Mouse (Mus musculus) adrenal gland, adult 8-10 months (tissue): ENCODE data around the gene Olfr1368. TPM values are rescaled to one million over a fixed set of nuclear protein-coding genes. Genes with fewer than 3 reads are reported as not detected.
"Not testable (repeated sequence)": the region's sequence is repeated elsewhere in the genome, so short reads cannot be mapped to it uniquely, and the experiment has no call there.

ENCODE experiments used
- DNase-seq: peaks from one replicate; pipeline ENCODE4 v3.0.0; 2022
- total RNA-seq, 4 experiments: library from RNA; stranded (reverse); gene quantifications; 2 replicates each; pipeline ENCODE4 v1.2.4; 2022

Gene Olfr1368
- total RNA-seq, 4 experiments from 2014 or later: not detected

GRCm38 (mm10) chr13:21166936-21167909, 21.6 kb upstream of the Olfr1368 start:
- DNase-seq: peak; percentile 67

- DNase-seq: no peak
Measured at GRCm38 (mm10) chr13:21162591-21162990, 16.9 kb upstream of the Olfr1368 start.

GRCm38 (mm10) chr13:21161591-21161990, 15.9 kb upstream of the Olfr1368 start:
- DNase-seq: no peak

- peak; percentile 87 for DNase-seq
Measured at GRCm38 (mm10) chr13:21160657-21161590, 15.3 kb upstream of the Olfr1368 start.

- no peak for DNase-seq
Measured at GRCm38 (mm10) chr13:21160041-21160511, 14.4 kb upstream of the Olfr1368 start.

GRCm38 (mm10) chr13:21159475-21159819, 13.8 kb upstream of the Olfr1368 start:
- no peak for DNase-seq

- peak; percentile 79 for DNase-seq
Measured at GRCm38 (mm10) chr13:21158785-21159474, 13.3 kb upstream of the Olfr1368 start.

- DNase-seq: no peak
Measured at GRCm38 (mm10) chr13:21158071-21158470, 12.4 kb upstream of the Olfr1368 start.

- no peak for DNase-seq
Measured at GRCm38 (mm10) chr13:21155888-21156287, 10.2 kb upstream of the Olfr1368 start.

- DNase-seq: no peak
Measured at GRCm38 (mm10) chr13:21142421-21142820, 3.2 kb downstream of the Olfr1368 start.

- not testable (repeated sequence) for DNase-seq
Measured at GRCm38 (mm10) chr13:21129339-21129738, 16.3 kb downstream of the Olfr1368 start, which contains the start of gene Olfr263. Olfr263 (plus strand) TSS chr13:21129639.

- DNase-seq: no peak
Measured at GRCm38 (mm10) chr13:21114121-21114520, 31.5 kb downstream of the Olfr1368 start.

GRCm38 (mm10) chr13:21111183-21111582, 34.5 kb downstream of the Olfr1368 start, which contains the start of gene Olfr1369-ps1:
Olfr1369-ps1 (plus strand) TSS chr13:21111483.
- DNase-seq: not testable (repeated sequence)

GRCm38 (mm10) chr13:21110441-21110840, 35.2 kb downstream of the Olfr1368 start:
- no peak for DNase-seq

- no peak for DNase-seq
Measured at GRCm38 (mm10) chr13:21109759-21110158, 35.9 kb downstream of the Olfr1368 start.

Other genes starting within 250 kb of the Olfr1368 start
- not detected for gene Olfr1370, start 70.9 kb downstream of the Olfr1368 start, total RNA-seq
- not detected for gene Olfr1369-ps1, start 34.4 kb downstream of the Olfr1368 start, total RNA-seq
- gene Olfr263, start 16.2 kb downstream of the Olfr1368 start, total RNA-seq: not detected
- gene Trim27, start 33.6 kb upstream of the Olfr1368 start, total RNA-seq: 10 to 100 TPM; 46.8 to 54.3 (median 52.6) TPM
- gene Gpx5, start 146.9 kb upstream of the Olfr1368 start, total RNA-seq: not detected
- not detected for gene Gpx6, start 166.3 kb upstream of the Olfr1368 start, total RNA-seq
- gene Olfr1367, start 201.0 kb upstream of the Olfr1368 start, total RNA-seq: not detected
- gene Zscan12, start 217.0 kb upstream of the Olfr1368 start, total RNA-seq: 10 to 100 TPM in 3 of 4 experiments, 1 to 10 TPM in 1; 9.6 to 12.8 (median 11.1) TPM